Mouse (Mus musculus): ENCODE results near the gene Snx4.

DNA sequence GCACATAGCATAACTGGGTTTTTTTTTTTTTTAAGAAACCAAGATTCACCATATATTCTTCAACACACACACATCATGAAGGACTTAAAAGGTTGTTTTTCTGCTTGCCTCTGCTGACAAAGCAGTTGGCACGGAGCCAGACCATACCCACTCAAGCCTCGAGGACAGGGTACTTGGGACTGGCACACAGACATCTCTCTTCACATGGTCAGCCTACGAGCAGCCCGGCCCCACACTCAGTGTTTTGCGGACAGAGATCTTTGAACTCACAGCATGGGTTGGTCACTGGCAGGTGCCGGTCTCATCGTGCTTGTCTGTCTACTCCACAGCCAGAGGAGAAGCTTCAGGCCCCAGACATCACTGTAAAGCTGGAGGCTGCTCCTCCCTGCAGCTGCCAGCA is 56.5 kb downstream of the Snx4 start:
- TF ChIP-seq POLR2A (IDR thresholded peaks at IDR 0.05; ENCODE audit: control insufficient read depth, low read depth, low read length) (no peak), CTCF (IDR thresholded peaks at IDR 0.05; ENCODE audit: control insufficient read depth, insufficient read depth, insufficient replicate concordance, low read depth, low read length) (no peak)
